Mouse (Mus musculus): ENCODE measurements at regions not wholly inside any gene's neighbourhood (a gene's known extent, or its start where the extent isn't known, plus 50 kb on each side); places are given as distances from the start of the nearest gene placed in this dataset.

- TF ChIP-seq CTCF (IDR thresholded peaks at IDR 0.05; ENCODE audit: extremely low read depth, insufficient read depth, insufficient read length, insufficient replicate concordance) (no peak), POLR2A (IDR thresholded peaks at IDR 0.05; ENCODE audit: low read depth, low read length) (no peak)
Measured at GRCm38 (mm10) chr9:51664876-51665275, 100.3 kb upstream of the Arhgap20 start.

Measured in spleen, adult 2 months (tissue).